Mouse (Mus musculus) myocyte (in vitro differentiated cells): ENCODE results near the gene Lrmda. TPM values are rescaled to one million over a fixed set of nuclear protein-coding genes. Genes with fewer than 3 reads are reported as not detected.

Experiments
- H3K27me3 ChIP-seq: one replicate; pipeline ENCODE4 v1.6.1; 2011; ENCODE audit not compliant: control insufficient read depth, insufficient read depth, insufficient read length
- H3K36me3 ChIP-seq: one replicate; pipeline ENCODE4 v1.6.1; 2011; ENCODE audit not compliant: control insufficient read depth, insufficient read depth
- H3K4me2 ChIP-seq: one replicate; pipeline ENCODE4 v1.6.1; 2011; ENCODE audit warnings: low read depth, control low read depth
- H3K4me3 ChIP-seq: one replicate; pipeline ENCODE4 v1.5.1; 2011; ENCODE audit warnings: mild to moderate bottlenecking, control low read depth, moderate library complexity
- H3K79me2 ChIP-seq: one replicate; pipeline ENCODE4 v1.6.1; 2011; ENCODE audit not compliant: control insufficient read depth, insufficient read depth
- H3ac ChIP-seq: one replicate; pipeline ENCODE4 v1.6.1; 2011; ENCODE audit not compliant: control insufficient read depth, insufficient read length
- CEBPB ChIP-seq: IDR thresholded peaks from 2 replicates; pipeline ENCODE4 v1.6.1; 2011; ENCODE audit warnings: mild to moderate bottlenecking, moderate library complexity; ENCODE audit not compliant: poor library complexity, insufficient read depth, severe bottlenecking
- E2F4 ChIP-seq: IDR thresholded peaks from one replicate; pipeline ENCODE4 v1.6.1; 2011; ENCODE audit warnings: mild to moderate bottlenecking, control low read depth, moderate library complexity; ENCODE audit not compliant: insufficient read depth
- MAX ChIP-seq: IDR thresholded peaks from one replicate; pipeline ENCODE4 v1.6.1; 2011; ENCODE audit warnings: low read depth, mild to moderate bottlenecking, control low read depth
- MYOD1 ChIP-seq, 3 experiments: IDR thresholded peaks; one replicate each; pipeline ENCODE4 v1.6.1; 2011; ENCODE audit warnings: control low read depth in 2 of 3, low read depth in 2 of 3, mild to moderate bottlenecking in 2 of 3, moderate library complexity in 1 of 3; ENCODE audit not compliant: insufficient read length in 2 of 3, control insufficient read depth in 1 of 3
- MYOG ChIP-seq, 3 experiments: IDR thresholded peaks; one replicate each; pipeline ENCODE4 v1.6.1; 2011; ENCODE audit warnings: control low read depth in 2 of 3, low read depth in 2 of 3, mild to moderate bottlenecking in 2 of 3; ENCODE audit not compliant: insufficient read length in 2 of 3, control insufficient read depth in 1 of 3, insufficient read depth in 1 of 3
- POLR2A ChIP-seq: IDR thresholded peaks from one replicate; pipeline ENCODE4 v1.6.1; 2011; ENCODE audit warnings: low read depth, mild to moderate bottlenecking, control low read depth, moderate library complexity; ENCODE audit not compliant: insufficient read length
- POLR2AphosphoS2 ChIP-seq: IDR thresholded peaks from one replicate; pipeline ENCODE4 v1.6.1; 2011; ENCODE audit warnings: low read depth, control low read depth; ENCODE audit not compliant: insufficient read length
- REST ChIP-seq: IDR thresholded peaks from one replicate; pipeline ENCODE4 v1.6.1; 2011; ENCODE audit warnings: mild to moderate bottlenecking, control low read depth, moderate library complexity; ENCODE audit not compliant: insufficient read depth, insufficient read length
- SRF ChIP-seq: IDR thresholded peaks from one replicate; pipeline ENCODE4 v1.6.1; 2011; ENCODE audit warnings: low read depth; ENCODE audit not compliant: control insufficient read depth, insufficient read length
- TCF12 ChIP-seq: IDR thresholded peaks from one replicate; pipeline ENCODE4 v1.6.1; 2011; ENCODE audit warnings: mild to moderate bottlenecking, control low read depth; ENCODE audit not compliant: poor library complexity, insufficient read depth, severe bottlenecking
- TCF3 ChIP-seq: IDR thresholded peaks from one replicate; pipeline ENCODE4 v1.6.1; 2011; ENCODE audit warnings: low read depth, control low read depth; ENCODE audit not compliant: insufficient read length
- USF1 ChIP-seq: IDR thresholded peaks from one replicate; pipeline ENCODE4 v1.6.1; 2011; ENCODE audit warnings: low read depth, mild to moderate bottlenecking, control low read depth, moderate library complexity
- polyA plus RNA-seq: library from polyadenylated mRNA; unstranded; fragments of >200 nt; fragmentation: generic; extraction: Trizol; gene quantifications from one replicate; pipeline ENCODE4 v1.2.1, GENCODE M21; 2012; ENCODE audit warnings: missing spikeins

Lrmda gene
- polyA plus RNA-seq, 1 experiment: 1.9 TPM

- no peaks in the 10 kb centered on the region for H3K36me3 ChIP-seq
- no peaks in the 10 kb centered on the region for H3K27me3 ChIP-seq
- no peaks in the 10 kb centered on the region for H3K79me2 ChIP-seq
- H3ac ChIP-seq: no peak overlapping the region
- H3K4me2 ChIP-seq: no peak overlapping the region
- no peak for TF ChIP-seq E2F4
- no peak for TF ChIP-seq USF1
- no peak for TF ChIP-seq TCF12
- no peak for TF ChIP-seq POLR2A
- no peak for TF ChIP-seq MAX
- no peak for TF ChIP-seq MYOG (IDR thresholded peaks at IDR 0.05; ENCODE audit: control insufficient read depth in 1 of 3, insufficient read depth in 1 of 3, insufficient read length in 2 of 3, low read depth in 2 of 3)
- TF ChIP-seq MYOD1 (IDR thresholded peaks at IDR 0.05; ENCODE audit: control insufficient read depth in 1 of 3, insufficient read length in 2 of 3, low read depth in 2 of 3): no peak
- no peak for TF ChIP-seq TCF3
- TF ChIP-seq CEBPB: no peak
- no peak for TF ChIP-seq SRF
- no peak for TF ChIP-seq POLR2AphosphoS2
- TF ChIP-seq REST: no peak
- H3K4me3 ChIP-seq: no peak overlapping the region
Observed at GRCm38 (mm10) chr14:22686886-22687285, 667.4 kb downstream of the Lrmda start.

GRCm38 (mm10) chr14:22688399-22688798 lies 668.9 kb downstream of the Lrmda start:
- Histone ChIP-seq H3K36me3 (no peaks in the 10 kb centered on the region), H3K4me3 (no peak overlapping the region), H3ac (no peak overlapping the region), H3K79me2 (no peaks in the 10 kb centered on the region), H3K27me3 (no peaks in the 10 kb centered on the region), H3K4me2 (no peak overlapping the region)
- no peak for TF ChIP-seq MYOG (IDR thresholded peaks at IDR 0.05; ENCODE audit: control insufficient read depth in 1 of 3, insufficient read depth in 1 of 3, insufficient read length in 2 of 3, low read depth in 2 of 3)
- TF ChIP-seq USF1: no peak
- TF ChIP-seq MAX: no peak
- TF ChIP-seq E2F4: no peak
- TF ChIP-seq MYOD1 (IDR thresholded peaks at IDR 0.05; ENCODE audit: control insufficient read depth in 1 of 3, insufficient read length in 2 of 3, low read depth in 2 of 3): no peak
- TF ChIP-seq TCF3: no peak
- TF ChIP-seq SRF: no peak
- no peak for TF ChIP-seq POLR2A
- no peak for TF ChIP-seq POLR2AphosphoS2
- no peak for TF ChIP-seq TCF12
- TF ChIP-seq REST: no peak
- TF ChIP-seq CEBPB: no peak

- H3K36me3 ChIP-seq: no peaks in the 10 kb centered on the region
- no peak overlapping the region for H3K4me2 ChIP-seq
- H3ac ChIP-seq: no peak overlapping the region
- no peak for TF ChIP-seq SRF
- no peak for TF ChIP-seq CEBPB
- TF ChIP-seq MYOD1 (IDR thresholded peaks at IDR 0.05; ENCODE audit: control insufficient read depth in 1 of 3, insufficient read length in 2 of 3, low read depth in 2 of 3): no peak
- no peak for TF ChIP-seq TCF12
- no peak for TF ChIP-seq USF1
- TF ChIP-seq MAX: no peak
- TF ChIP-seq E2F4: no peak
- H3K4me3 ChIP-seq: no peak overlapping the region
- no peaks in the 10 kb centered on the region for H3K27me3 ChIP-seq
- no peaks in the 10 kb centered on the region for H3K79me2 ChIP-seq
Observed at GRCm38 (mm10) chr14:22695448-22695847, 675.9 kb downstream of the Lrmda start.

GRCm38 (mm10) chr14:22695931-22696365 lies 676.4 kb downstream of the Lrmda start:
- no peaks in the 10 kb centered on the region for H3K79me2 ChIP-seq
- TF ChIP-seq REST (no peak), USF1 (no peak), MAX (no peak), TCF3 (no peak), TCF12 (no peak), MYOD1 (IDR thresholded peaks at IDR 0.05; ENCODE audit: control insufficient read depth in 1 of 3, insufficient read length in 2 of 3, low read depth in 2 of 3) (no peak), CEBPB (no peak), POLR2A (no peak), MYOG (IDR thresholded peaks at IDR 0.05; ENCODE audit: control insufficient read depth in 1 of 3, insufficient read depth in 1 of 3, insufficient read length in 2 of 3, low read depth in 2 of 3) (no peak), POLR2AphosphoS2 (no peak), E2F4 (no peak), SRF (no peak)
- no peaks in the 10 kb centered on the region for H3K36me3 ChIP-seq
- no peaks in the 10 kb centered on the region for H3K27me3 ChIP-seq
- H3ac ChIP-seq: no peak overlapping the region
- H3K4me3 ChIP-seq: no peak overlapping the region
- H3K4me2 ChIP-seq: no peak overlapping the region

- Histone ChIP-seq H3K36me3 (no peaks in the 10 kb centered on the region), H3ac (no peak overlapping the region), H3K4me3 (no peak overlapping the region), H3K27me3 (no peaks in the 10 kb centered on the region), H3K4me2 (peak overlapping the region; percentile 29), H3K79me2 (no peaks in the 10 kb centered on the region)
- no peak for TF ChIP-seq SRF
- TF ChIP-seq POLR2AphosphoS2: no peak
- TF ChIP-seq E2F4: no peak
- no peak for TF ChIP-seq MYOG (IDR thresholded peaks at IDR 0.05; ENCODE audit: control insufficient read depth in 1 of 3, insufficient read depth in 1 of 3, insufficient read length in 2 of 3, low read depth in 2 of 3)
- TF ChIP-seq USF1: no peak
- no peak for TF ChIP-seq MAX
- TF ChIP-seq POLR2A: no peak
- no peak for TF ChIP-seq MYOD1 (IDR thresholded peaks at IDR 0.05; ENCODE audit: control insufficient read depth in 1 of 3, insufficient read length in 2 of 3, low read depth in 2 of 3)
- no peak for TF ChIP-seq TCF3
Observed at GRCm38 (mm10) chr14:22700236-22700635, 680.7 kb downstream of the Lrmda start.
